Mouse (Mus musculus) stomach, embryonic 16.5 days (tissue): ENCODE results near the gene Ebf3. TPM values are rescaled to one million over a fixed set of nuclear protein-coding genes. Genes with fewer than 3 reads are reported as not detected.

ENCODE experiments used
- ATAC-seq: fragments of 200-750 bp; cut with Nextera tagmentation; 2 replicates; pipeline ENCODE4 v1.8.0; 2017; ENCODE audit warnings: moderate number of reproducible peaks, moderate TSS enrichment; ENCODE audit not compliant: insufficient read depth, low FRiP score
- H3K27ac ChIP-seq: fragments of 300-500 bp; sonication (generic); 2 replicates; pipeline ENCODE4 v1.5.1; 2014; ENCODE audit warnings: low read length
- H3K27me3 ChIP-seq: fragments of 300-500 bp; sonication (generic); 2 replicates; pipeline ENCODE4 v1.6.1; 2014; ENCODE audit warnings: low read length, control low read depth, mixed read lengths; ENCODE audit not compliant: control insufficient read depth, insufficient read depth
- H3K36me3 ChIP-seq: fragments of 300-500 bp; sonication (generic); 2 replicates; pipeline ENCODE4 v1.6.1; 2014; ENCODE audit warnings: low read length; ENCODE audit not compliant: control insufficient read depth, insufficient read depth
- H3K4me1 ChIP-seq: fragments of 300-500 bp; sonication (generic); 2 replicates; pipeline ENCODE4 v1.6.1; 2014; ENCODE audit warnings: low read length, control low read depth, mixed read lengths; ENCODE audit not compliant: control insufficient read depth, insufficient read depth
- H3K4me2 ChIP-seq: fragments of 300-500 bp; sonication (generic); 2 replicates; pipeline ENCODE4 v1.6.1; 2014; ENCODE audit warnings: low read depth, low read length, mixed read lengths
- H3K4me3 ChIP-seq: fragments of 300-500 bp; sonication (generic); replicated peaks from 2 replicates; pipeline ENCODE4 v1.5.1; 2014; ENCODE audit warnings: mild to moderate bottlenecking, low read length
- H3K9ac ChIP-seq: fragments of 300-500 bp; sonication (generic); 2 replicates; pipeline ENCODE4 v1.6.1; 2014; ENCODE audit warnings: low read length
- H3K9me3 ChIP-seq: fragments of 300-500 bp; sonication (generic); replicated peaks from 2 replicates; pipeline ENCODE4 v1.6.1; 2016; ENCODE audit warnings: low read length, control low read depth; ENCODE audit not compliant: control insufficient read depth
- WGBS: fragments of 180-500 bp; shearing (Covaris S2); extraction: QIAGEN DNeasy Blood & Tissue Kit; methylation state at CpG from one replicate; pipeline ENCODE4 v1.1.7; 2014; 5-methylcytosine and 5-hydroxymethylcytosine counted together
- polyA plus RNA-seq: library from polyadenylated mRNA; unstranded; fragments of >200 nt; fragmentation: Nextera tagmentation; extraction: Ambion mirVana; gene quantifications from 2 replicates; pipeline ENCODE4 v1.2.1, GENCODE M21; 2015

The Ebf3 gene
- polyA plus RNA-seq, 1 experiment from 2014 or later = 0.84 TPM

DNA sequence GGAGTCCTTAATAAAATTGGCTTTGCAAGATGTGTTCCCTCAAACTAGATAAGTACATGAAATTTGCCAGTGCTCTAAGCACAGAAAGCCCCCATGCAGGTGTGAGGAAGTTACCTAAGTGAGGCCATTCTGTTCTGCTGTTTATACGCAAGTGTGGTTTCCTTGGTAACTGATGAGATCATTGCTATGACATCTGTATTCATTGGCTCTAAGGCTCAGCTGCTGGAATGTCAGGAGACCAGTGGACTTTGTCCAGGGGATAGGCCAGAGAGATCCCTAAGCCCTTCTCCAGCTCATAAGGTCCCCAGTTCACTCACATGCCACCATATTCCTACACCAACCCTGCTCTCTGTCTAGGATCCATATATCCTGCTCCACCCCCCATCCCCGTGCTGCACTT, 162.4 kb downstream of the Ebf3 start:
- Histone ChIP-seq H3K4me1 (no peaks in the 10 kb centered on the region), H3K4me2 (no peak overlapping the region), H3K27me3 (no peaks in the 10 kb centered on the region), H3K9me3 (no peaks in the 10 kb centered on the region), H3K9ac (no peak overlapping the region), H3K4me3 (no peak overlapping the region), H3K36me3 (no peaks in the 10 kb centered on the region), H3K27ac (no peak overlapping the region)
- ATAC-seq = no peak
- WGBS = 80% methylated on average over 2 of the region's 2 CpGs

- H3K9ac ChIP-seq = no peak overlapping the region
- 87% methylated on average over 12 of the region's 12 CpGs for WGBS
- no peak overlapping the region for H3K4me3 ChIP-seq
- H3K9me3 ChIP-seq = no peaks in the 10 kb centered on the region
- H3K4me1 ChIP-seq = no peaks in the 10 kb centered on the region
- no peaks in the 10 kb centered on the region for H3K27me3 ChIP-seq
- no peaks in the 10 kb centered on the region for H3K36me3 ChIP-seq
- H3K27ac ChIP-seq = no peak overlapping the region
- no peak overlapping the region for H3K4me2 ChIP-seq
- no peak for ATAC-seq
These were observed 167.1 kb downstream of the Ebf3 start for GRCm38 (mm10) chr7:137147101-137147500.

Other genes starting within 250 kb of the Ebf3 start
- 21.5 and 21.9 TPM in 2 replicates for gene 9430038I01Rik, start 96.3 kb upstream of the Ebf3 start, polyA plus RNA-seq
- gene Glrx3, start 123.2 kb upstream of the Ebf3 start, polyA plus RNA-seq = 196 and 218 TPM in 2 replicates